Mouse (Mus musculus): Measurements from ENCODE around the gene Polrmt.

Polrmt gene

GRCm38 (mm10) chr10:79743161-79743560 is 3.2 kb downstream of the Polrmt start:
- no peak for DNase-seq (ENCODE audit: low spot score)

GRCm38 (mm10) chr10:79740863-79741262 is 5.5 kb downstream of the Polrmt start:
- DNase-seq (ENCODE audit: low spot score), result no peak

- DNase-seq (ENCODE audit: low spot score), result no peak
Measured at GRCm38 (mm10) chr10:79739234-79739633, 7.1 kb downstream of the Polrmt start.

- DNase-seq (ENCODE audit: low spot score), result no peak
Measured at GRCm38 (mm10) chr10:79738259-79738658, 8.1 kb downstream of the Polrmt start.

DNA sequence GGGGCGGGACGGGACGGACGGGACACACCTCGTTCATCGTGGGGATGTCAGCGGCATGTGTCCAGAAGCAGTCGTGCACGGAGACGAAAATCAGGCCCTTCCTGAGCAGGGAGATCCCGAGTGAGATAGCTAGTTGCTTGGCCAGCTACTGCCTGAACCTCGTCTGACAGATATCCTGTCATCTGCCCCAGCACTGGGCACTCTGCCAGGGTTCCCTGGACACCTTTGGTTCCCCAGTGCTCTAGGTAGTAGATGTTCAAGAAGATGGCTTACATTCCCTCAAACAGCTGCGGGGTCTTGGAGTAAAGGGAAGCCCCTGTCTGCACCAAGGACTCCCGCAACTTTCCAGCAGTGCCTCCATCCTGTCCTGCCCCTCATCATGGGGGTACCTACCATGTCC is 9.7 kb downstream of the Polrmt start:
- DNase-seq (ENCODE audit: low spot score), result no peak

GRCm38 (mm10) chr10:79735361-79735760 is 11.0 kb downstream of the Polrmt start:
- DNase-seq (ENCODE audit: low spot score), result no peak

- DNase-seq (ENCODE audit: low spot score), result no peak
Measured at GRCm38 (mm10) chr10:79733847-79734246, 12.5 kb downstream of the Polrmt start.

DNA sequence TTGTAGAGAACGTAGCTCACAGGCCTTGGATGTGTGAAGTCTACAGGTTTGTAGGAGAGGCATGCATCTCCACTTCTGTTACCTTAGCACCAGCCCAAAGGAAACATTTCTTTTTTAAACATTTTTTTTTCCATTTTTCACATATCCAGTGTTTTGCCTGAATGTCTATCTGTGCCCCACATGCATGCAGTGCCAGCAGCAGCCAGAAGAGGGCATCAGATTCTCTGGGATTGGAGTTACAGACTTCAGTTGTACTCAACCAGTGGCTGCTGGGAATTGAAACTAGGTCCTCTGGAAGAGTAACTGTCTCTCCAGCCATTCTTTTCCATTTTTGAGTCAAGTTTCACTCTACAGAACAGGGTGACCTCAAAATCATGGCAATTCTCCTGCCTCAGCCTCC is 13.9 kb downstream of the Polrmt start:
- no peak for DNase-seq (ENCODE audit: low spot score)

DNA sequence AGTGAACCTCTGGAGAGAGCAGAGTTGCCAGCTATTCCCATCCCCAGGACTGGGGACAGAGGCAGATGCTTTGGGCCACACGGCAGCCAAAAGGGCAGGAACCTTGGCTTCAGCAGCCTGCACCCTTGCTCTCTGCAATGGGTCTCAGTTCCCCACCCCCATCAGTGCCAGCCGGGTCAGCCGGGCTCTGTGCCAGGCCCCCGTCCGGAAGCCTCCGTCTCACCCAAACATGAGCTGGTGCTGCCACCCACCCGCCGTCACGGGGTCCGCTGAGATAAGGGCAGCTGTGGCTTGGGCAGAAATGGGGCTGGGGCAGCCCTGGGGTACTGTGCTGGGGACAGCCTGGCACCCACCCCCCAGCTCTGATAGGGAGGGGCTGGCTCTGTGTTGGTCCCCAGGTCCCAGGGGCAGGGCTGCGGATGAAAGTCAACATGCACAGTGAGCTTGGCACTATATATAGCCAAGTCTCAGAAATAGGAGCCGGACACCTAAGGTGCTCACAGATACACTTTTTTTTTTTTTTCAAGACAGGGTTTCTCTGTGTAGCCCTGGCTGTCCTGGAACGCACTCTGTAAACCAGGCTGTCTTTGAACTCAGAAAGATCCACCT is 16.9 kb downstream of the Polrmt start:
- DNase-seq (ENCODE audit: low spot score), result no peak

GRCm38 (mm10) chr10:79728323-79729249 is 17.8 kb downstream of the Polrmt start:
- DNase-seq (ENCODE audit: low spot score), result no peak

DNA sequence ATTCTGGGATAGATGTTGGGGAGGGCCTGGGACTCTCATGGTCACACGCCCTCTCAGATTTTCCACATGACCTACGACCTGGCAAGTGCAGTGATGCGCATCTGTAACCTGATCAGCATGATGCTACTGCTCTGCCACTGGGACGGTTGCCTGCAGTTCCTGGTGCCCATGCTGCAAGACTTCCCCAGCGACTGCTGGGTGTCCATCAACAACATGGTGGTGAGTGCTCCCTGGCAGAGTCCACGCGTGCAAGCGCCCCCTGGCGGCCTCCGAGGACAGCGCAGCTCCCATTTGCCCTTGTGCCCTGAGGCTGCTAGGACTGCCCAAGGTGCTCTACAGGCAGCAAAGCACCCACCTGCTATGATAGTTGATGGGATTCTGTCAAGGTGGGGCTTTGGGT is 20.3 kb downstream of the Polrmt start:
- peak; percentile 59 for DNase-seq (ENCODE audit: low spot score)

- no peak for DNase-seq (ENCODE audit: low spot score)
Measured at GRCm38 (mm10) chr10:79723692-79724091, 22.7 kb downstream of the Polrmt start.

DNA sequence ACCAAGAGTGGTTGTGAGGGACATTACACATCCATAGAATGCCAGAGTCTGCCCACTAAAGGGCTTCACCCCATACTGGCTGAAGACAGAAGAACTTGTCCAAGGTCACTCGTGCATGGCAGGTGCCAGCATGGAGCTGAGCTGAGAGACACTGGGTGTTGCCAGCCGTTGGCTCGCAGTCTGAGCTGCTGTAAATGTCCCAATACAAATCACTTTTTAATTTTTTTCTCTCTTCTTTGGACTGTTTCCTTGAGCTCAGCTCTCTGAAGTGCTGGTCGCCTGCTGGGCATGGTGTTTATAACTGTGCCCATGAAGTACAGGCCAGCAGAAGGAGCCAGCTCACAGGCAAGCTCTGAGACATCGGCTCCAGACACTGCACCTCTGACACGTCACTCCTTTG is 23.3 kb downstream of the Polrmt start:
- DNase-seq (ENCODE audit: low spot score), result no peak

- DNase-seq (ENCODE audit: low spot score), result no peak
Measured at GRCm38 (mm10) chr10:79721089-79721488, 25.3 kb downstream of the Polrmt start.

DNA sequence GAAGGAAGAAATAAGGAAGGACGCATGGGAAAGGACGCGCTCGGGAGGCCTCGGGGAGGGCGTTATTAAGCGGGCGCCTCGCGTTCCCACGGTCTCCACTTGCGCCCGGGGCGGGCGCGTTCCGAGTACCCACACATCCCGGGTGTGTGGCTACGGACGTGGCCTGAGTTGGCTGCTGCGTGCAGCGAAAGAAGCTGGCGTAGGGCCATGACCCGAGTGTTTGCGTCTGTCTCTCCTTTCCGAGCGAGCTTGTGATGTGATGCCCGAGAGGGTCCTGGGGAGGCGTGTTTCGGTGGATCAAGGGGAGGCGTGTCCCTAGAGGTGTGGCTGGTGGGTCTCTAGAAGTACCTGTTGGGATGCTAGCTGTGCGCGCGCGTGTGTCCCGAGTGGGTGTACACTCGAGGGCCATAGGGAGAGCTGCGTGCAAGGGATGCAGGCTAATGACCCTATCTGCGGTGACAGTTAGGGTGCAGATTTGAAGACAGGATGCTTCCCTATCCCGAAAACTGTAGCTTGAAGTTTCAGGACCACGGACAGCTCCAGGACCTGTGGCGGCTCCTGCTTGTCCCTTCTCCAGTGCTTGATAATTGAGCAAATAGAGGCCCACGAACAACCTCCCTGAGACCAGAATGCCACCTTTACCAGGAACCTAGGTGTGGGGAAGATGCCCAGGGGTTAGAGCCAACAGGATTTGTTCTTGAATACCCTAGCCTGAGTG is 28.6 kb downstream of the Polrmt start:
- peak; percentile 82 for DNase-seq (ENCODE audit: low spot score)

DNA sequence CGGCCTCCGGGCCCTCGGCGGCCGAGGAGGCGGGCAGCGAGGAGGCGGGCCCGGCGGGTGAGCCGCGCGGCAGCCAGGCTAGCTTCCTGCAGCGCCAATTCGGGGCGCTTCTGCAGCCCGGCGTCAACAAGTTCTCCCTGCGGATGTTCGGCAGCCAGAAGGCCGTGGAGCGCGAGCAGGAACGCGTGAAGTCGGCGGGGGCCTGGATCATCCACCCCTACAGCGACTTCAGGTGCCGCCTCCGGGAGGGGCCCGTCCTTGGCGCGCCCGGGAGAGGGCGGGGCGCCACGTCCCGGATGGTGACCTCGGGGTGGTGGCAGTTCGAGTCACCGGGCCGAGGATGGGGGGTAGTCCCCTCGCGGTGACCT is 29.4 kb downstream of the Polrmt start:
- no peak for DNase-seq (ENCODE audit: low spot score)

- DNase-seq (ENCODE audit: low spot score), result no peak
Measured at GRCm38 (mm10) chr10:79716254-79716987, 30.0 kb downstream of the Polrmt start, which contains the start of gene Hcn2. Hcn2 (plus strand) TSS chr10:79716634.

- DNase-seq (ENCODE audit: low spot score), result no peak
Measured at GRCm38 (mm10) chr10:79714996-79715395, 31.4 kb downstream of the Polrmt start.

DNA sequence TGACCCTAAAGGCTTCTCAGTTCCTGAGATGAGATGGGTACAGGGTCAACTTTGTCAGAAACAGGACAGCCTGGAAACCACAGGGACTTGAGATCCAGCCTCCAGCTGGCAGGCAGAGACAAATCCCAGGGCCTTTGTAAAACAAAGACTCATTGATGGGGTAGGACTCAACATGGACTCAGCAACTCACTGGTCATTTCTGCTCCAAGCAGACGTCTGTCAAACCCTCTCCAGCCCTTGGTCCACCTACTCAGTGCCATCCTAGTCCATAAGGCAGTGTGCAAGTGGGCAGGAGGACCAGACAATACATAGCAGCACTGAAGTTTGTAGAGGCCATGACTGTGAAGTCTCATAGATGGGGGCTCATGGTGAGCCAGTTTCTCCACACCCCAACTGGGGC is 33.2 kb downstream of the Polrmt start:
- DNase-seq (ENCODE audit: low spot score), result no peak

DNA sequence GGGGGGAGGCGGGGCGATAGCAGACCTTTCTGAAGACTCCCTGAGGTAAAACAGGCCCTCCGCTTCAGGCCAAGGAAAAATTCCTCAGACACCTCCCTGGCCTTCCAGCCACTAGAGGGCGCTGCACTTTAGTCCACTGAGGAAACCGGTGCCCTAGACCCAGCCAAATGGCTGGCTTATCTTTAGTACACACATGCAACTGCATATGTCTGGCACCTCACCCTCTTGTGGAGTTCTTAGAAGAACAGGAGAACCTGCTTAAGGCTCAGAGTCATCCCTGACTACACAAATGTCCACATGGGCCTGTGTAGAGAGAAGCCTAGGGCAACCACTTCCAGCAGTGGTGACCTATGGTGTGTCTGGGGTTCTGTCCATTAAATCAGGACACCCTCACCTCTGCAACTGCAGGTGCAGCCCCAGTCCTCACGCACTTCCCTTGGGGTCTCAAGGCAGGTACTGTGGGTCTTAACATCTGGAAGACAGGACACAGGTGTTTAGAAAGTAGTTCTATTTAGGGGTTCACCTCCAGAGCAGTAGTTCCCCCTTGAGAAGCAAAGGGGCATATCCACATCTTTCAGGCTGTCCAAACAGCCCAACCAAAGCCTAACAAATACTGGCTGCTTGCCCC is 33.8 kb downstream of the Polrmt start:
- DNase-seq (ENCODE audit: low spot score), result peak; percentile 99

DNA sequence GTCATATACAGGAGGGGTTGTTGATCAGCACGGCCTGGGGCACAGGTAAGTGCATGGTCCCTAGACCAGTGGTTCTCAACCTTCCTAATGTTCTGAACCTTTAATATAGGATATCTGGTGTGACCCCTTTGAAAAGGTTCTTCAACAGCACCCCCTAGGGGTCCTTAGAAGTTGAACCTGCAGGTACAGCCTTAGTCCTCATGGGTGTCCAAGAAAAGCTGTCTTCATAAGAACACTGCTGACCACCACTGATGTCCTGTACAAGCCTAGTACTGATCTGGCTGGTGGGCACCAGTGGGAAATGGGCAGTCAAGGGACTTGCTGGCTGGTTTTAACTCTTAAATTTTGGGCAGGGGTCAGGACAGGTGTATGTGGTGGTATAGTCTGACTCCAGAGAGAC is 34.4 kb downstream of the Polrmt start:
- DNase-seq (ENCODE audit: low spot score), result peak; percentile 68

- DNase-seq (ENCODE audit: low spot score), result no peak
Measured at GRCm38 (mm10) chr10:79709307-79709706, 37.1 kb downstream of the Polrmt start.

All from c-Kit-positive CD71-positive TER-119-positive erythroid progenitor cells, embryonic 14.5 days (primary cell).